Mouse (Mus musculus) lung, postnatal 4 days (tissue): ENCODE results near the gene Ccdc69.

Experiments used
- DNase-seq, 2 experiments: peaks; one replicate each; pipeline ENCODE4 v3.0.0; 2021

The Ccdc69 gene

DNA sequence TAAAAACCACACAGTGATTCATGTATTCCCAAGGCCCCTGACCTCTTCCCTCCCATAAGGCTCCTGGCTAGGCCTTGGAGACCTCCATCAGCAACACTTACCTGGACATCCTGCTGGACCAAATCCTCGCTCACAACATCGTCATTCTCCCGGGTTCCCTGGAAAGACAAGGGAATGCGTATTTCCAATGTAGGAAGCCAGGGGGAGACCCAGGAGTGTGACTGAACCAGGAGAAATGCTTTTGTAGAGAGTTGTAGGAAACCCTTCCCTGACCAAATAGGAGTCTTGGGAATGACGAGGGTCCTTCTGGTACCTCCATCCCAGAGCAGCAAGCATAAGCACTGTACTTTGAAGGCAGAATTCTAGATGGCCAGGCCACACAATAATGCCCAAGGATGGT, 72.2 kb downstream of the Ccdc69 start:
- no peak for DNase-seq

DNA sequence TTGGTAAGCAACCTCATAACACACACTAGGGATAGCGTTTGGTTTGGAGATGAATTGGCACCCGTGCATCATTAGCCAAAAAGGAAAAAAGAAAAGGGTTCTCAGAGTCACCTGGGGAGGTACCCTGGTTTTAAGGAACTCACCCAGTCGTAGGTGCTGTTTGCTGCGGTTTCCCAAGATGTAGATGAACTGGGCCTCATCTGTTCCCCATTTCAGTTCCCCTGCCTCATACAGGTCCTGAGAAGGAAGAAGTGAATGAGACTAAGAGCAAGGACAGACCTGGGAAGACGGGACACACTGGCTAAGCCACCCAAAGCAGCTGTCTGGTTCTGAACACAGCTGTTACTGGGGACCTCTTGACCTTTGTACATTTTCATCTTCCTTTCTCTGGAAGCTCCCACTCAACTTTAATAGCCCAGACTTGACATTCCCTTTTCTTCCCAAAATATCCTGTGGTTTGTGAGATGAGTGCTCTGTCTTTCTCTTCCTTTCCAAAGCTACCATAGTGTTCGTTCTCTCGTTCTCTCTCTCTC, 72.9 kb downstream of the Ccdc69 start:
- DNase-seq: no peak
